Mouse (Mus musculus) layer of hippocampus, postnatal 36 days (tissue): Measurements from ENCODE around the gene Gm20547. TPM values are rescaled to one million over a fixed set of nuclear protein-coding genes. Genes with fewer than 3 reads are reported as not detected.

ENCODE experiments used
- microRNA-seq, 2 experiments: library from miRNA; unstranded; fragments of <30 nt; microRNA quantifications; one replicate each; pipeline ENCODE4 v1.2.0; 2021
- total RNA-seq, 2 experiments: library from RNA; stranded (reverse); gene quantifications; 2 replicates each; pipeline ENCODE4 v1.2.3; 2021

Gene Gm20547
- total RNA-seq, 2 experiments from 2014 or later: not detected

Small RNAs within 50 kb of the gene (microRNA-seq; reads per million reads assigned to microRNA genes)
- gene Mir6970 (1.1 to 2.1 reads per million in 2 experiments), gene Mir6971 (5.1 to 8.0 reads per million in 2 experiments), gene Mir6972 (0 reads per million in 2 experiments)

Other genes with a start within 250 kb of the Gm20547 start
- gene Fkbpl, start 237.3 kb downstream of the Gm20547 start, total RNA-seq: 10 to 100 TPM; 17.9 to 18.0 TPM
- 100 to 1,000 TPM in 1 of 2 experiments, 10 to 100 TPM in 1; 89.9 to 101 TPM for gene Atf6b, start 234.9 kb downstream of the Gm20547 start, total RNA-seq
- 10 to 100 TPM in 1 of 2 experiments, 1 to 10 TPM in 1; 9.9 to 10.7 TPM for gene Tnxb, start 211.5 kb downstream of the Gm20547 start, total RNA-seq
- 10 to 100 TPM; 15.7 to 22.6 TPM for gene C4b, start 138.2 kb downstream of the Gm20547 start, total RNA-seq
- gene Cyp21a1, start 77.5 kb downstream of the Gm20547 start, total RNA-seq: under 1 TPM in 1 of 2 experiments, not detected in 1; 0.32 TPM
- 10 to 100 TPM; 54.9 to 61.0 TPM for gene Stk19, start 45.1 kb downstream of the Gm20547 start, total RNA-seq
- 10 to 100 TPM; 37.1 to 43.9 TPM for gene Dxo, start 45.0 kb downstream of the Gm20547 start, total RNA-seq
- 10 to 100 TPM; 69.5 to 72.4 TPM for gene Skiv2l, start 31.8 kb downstream of the Gm20547 start, total RNA-seq
- gene Nelfe, start 31.7 kb downstream of the Gm20547 start, total RNA-seq: 10 to 100 TPM; 29.2 to 32.1 TPM
- gene Cfb, start 19.5 kb downstream of the Gm20547 start, total RNA-seq: under 1 TPM in 1 of 2 experiments, not detected in 1; 0.23 TPM
- 1 to 10 TPM; 6.9 to 8.0 TPM for gene Zbtb12, start 2.6 kb downstream of the Gm20547 start, total RNA-seq
- gene C2, start 16.2 kb upstream of the Gm20547 start, total RNA-seq: 1 to 10 TPM in 1 of 2 experiments, under 1 TPM in 1; 0.22 to 2.0 TPM
- 100 to 1,000 TPM; 175 to 182 TPM for gene Ehmt2, start 16.4 kb upstream of the Gm20547 start, total RNA-seq
- under 1 TPM in 1 of 2 experiments, not detected in 1; 0.28 TPM for gene Slc44a4, start 32.4 kb upstream of the Gm20547 start, total RNA-seq
- 10 to 100 TPM; 37.6 to 41.2 TPM for gene Neu1, start 49.2 kb upstream of the Gm20547 start, total RNA-seq
- 10 to 100 TPM; 28.0 to 35.6 TPM for gene Hspa1b, start 77.2 kb upstream of the Gm20547 start, total RNA-seq
- gene Gm20481, start 87.9 kb upstream of the Gm20547 start, total RNA-seq: not detected
- 10 to 100 TPM; 19.1 to 26.6 TPM for gene Hspa1a, start 90.1 kb upstream of the Gm20547 start, total RNA-seq
- under 1 TPM; 0.42 to 0.48 TPM for gene Hspa1l, start 90.7 kb upstream of the Gm20547 start, total RNA-seq
- 10 to 100 TPM; 17.3 to 19.1 TPM for gene Lsm2, start 99.8 kb upstream of the Gm20547 start, total RNA-seq
- 10 to 100 TPM; 45.1 to 50.1 TPM for gene Vars, start 118.9 kb upstream of the Gm20547 start, total RNA-seq
- gene Vwa7, start 134.5 kb upstream of the Gm20547 start, total RNA-seq: under 1 TPM; 0.22 to 0.33 TPM
- under 1 TPM; 0.62 to 0.94 TPM for gene Sapcd1, start 146.0 kb upstream of the Gm20547 start, total RNA-seq
- under 1 TPM; 0.62 to 0.73 TPM for gene Msh5, start 164.7 kb upstream of the Gm20547 start, total RNA-seq
- gene Clic1, start 167.9 kb upstream of the Gm20547 start, total RNA-seq: 10 to 100 TPM in 1 of 2 experiments, 1 to 10 TPM in 1; 6.7 to 11.5 TPM
- 10 to 100 TPM; 16.0 to 18.0 TPM for gene Ddah2, start 177.0 kb upstream of the Gm20547 start, total RNA-seq
- not detected for gene Ly6g6c, start 183.3 kb upstream of the Gm20547 start, total RNA-seq
- gene Mpig6b, start 184.1 kb upstream of the Gm20547 start, total RNA-seq: not detected
- gene Ly6g6e, start 194.9 kb upstream of the Gm20547 start, total RNA-seq: 1 to 10 TPM; 3.6 to 5.4 TPM
- gene Ly6g6d, start 196.0 kb upstream of the Gm20547 start, total RNA-seq: 1 to 10 TPM in 1 of 2 experiments, under 1 TPM in 1; 0.99 to 2.1 TPM
- gene Ly6g6f, start 203.6 kb upstream of the Gm20547 start, total RNA-seq: not detected
- 100 to 1,000 TPM; 101 to 102 TPM for gene Abhd16a, start 207.2 kb upstream of the Gm20547 start, total RNA-seq
- not detected for gene Ly6g5c, start 226.2 kb upstream of the Gm20547 start, total RNA-seq
- gene Ly6g5b, start 233.4 kb upstream of the Gm20547 start, total RNA-seq: under 1 TPM in 1 of 2 experiments, not detected in 1; 0.70 TPM
- 10 to 100 TPM; 13.0 to 15.2 TPM for gene Gpank1, start 239.4 kb upstream of the Gm20547 start, total RNA-seq
- 100 to 1,000 TPM; 169 to 176 TPM for gene Csnk2b, start 240.0 kb upstream of the Gm20547 start, total RNA-seq
- 10 to 100 TPM; 25.6 to 29.3 TPM for gene D17H6S53E, start 244.3 kb upstream of the Gm20547 start, total RNA-seq